Mouse (Mus musculus): ENCODE data around the gene Golga5.

- no peak for TF ChIP-seq CTCF (IDR thresholded peaks at IDR 0.05)
- no peak for TF ChIP-seq EP300 (IDR thresholded peaks at IDR 0.05)
Measured at GRCm38 (mm10) chr12:102425048-102425578, 43.8 kb upstream of the Golga5 start.

All from lung, postnatal 0 days (tissue).